Mouse (Mus musculus): ENCODE results near the gene Eepd1.

- TF ChIP-seq POLR2A (IDR thresholded peaks at IDR 0.05; ENCODE audit: borderline replicate concordance, control insufficient read depth, low read depth, low read length) = no peak
- no peak for TF ChIP-seq CTCF (IDR thresholded peaks at IDR 0.05; ENCODE audit: control insufficient read depth, insufficient read depth, low read length)
These were observed 14.3 kb downstream of the Eepd1 start for GRCm38 (mm10) chr9:25495601-25496000.

All from bone marrow, adult 2 months (tissue).